Mouse (Mus musculus): Measurements from ENCODE around the gene Rrn3. TPM values are rescaled to one million over a fixed set of nuclear protein-coding genes. Genes with fewer than 3 reads are reported as not detected.
"Not testable (repeated sequence)": the region's sequence is repeated elsewhere in the genome, so short reads cannot be mapped to it uniquely, and the experiment has no call there.

Rrn3 gene
- polyA plus RNA-seq, 1 experiment from 2014 or later: 55.2 TPM

DNA sequence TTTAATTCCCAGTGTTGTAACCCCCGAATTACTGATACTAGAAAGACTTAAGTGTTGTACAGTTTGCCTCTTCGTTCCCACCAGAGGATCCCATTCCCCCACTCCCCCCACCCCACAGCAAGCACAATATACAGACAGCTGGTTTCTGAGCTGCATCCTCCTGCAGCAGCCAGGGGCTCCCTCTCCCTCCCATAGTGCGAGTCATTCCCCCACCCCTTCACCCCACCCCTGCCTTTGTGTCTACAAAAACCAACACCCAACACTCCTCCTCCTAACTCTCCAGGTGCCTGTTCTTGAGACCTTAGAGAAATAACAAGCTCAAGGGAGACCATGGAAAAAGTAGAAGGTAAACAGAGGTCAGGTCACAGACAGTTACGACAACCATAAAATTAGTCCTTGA is 8.9 kb upstream of the Rrn3 start:
- H3K4me2 ChIP-seq (ENCODE audit: low read depth, low read length); H3K27ac ChIP-seq (ENCODE audit: low read length); H3K9me3 ChIP-seq (replicated peaks; ENCODE audit: control insufficient read depth, low read length); H3K4me3 ChIP-seq (replicated peaks; ENCODE audit: low read length); H3K36me3 ChIP-seq (ENCODE audit: control insufficient read depth, insufficient read depth, low read length); H3K9ac ChIP-seq (ENCODE audit: low read length); H3K4me1 ChIP-seq (ENCODE audit: control insufficient read depth, insufficient read depth, low read length); H3K27me3 ChIP-seq (ENCODE audit: control insufficient read depth, insufficient read depth, low read length); ATAC-seq (ENCODE audit: insufficient read depth, low FRiP score): not testable (repeated sequence)
- 52% methylated on average over 4 of the region's 4 CpGs for WGBS

DNA sequence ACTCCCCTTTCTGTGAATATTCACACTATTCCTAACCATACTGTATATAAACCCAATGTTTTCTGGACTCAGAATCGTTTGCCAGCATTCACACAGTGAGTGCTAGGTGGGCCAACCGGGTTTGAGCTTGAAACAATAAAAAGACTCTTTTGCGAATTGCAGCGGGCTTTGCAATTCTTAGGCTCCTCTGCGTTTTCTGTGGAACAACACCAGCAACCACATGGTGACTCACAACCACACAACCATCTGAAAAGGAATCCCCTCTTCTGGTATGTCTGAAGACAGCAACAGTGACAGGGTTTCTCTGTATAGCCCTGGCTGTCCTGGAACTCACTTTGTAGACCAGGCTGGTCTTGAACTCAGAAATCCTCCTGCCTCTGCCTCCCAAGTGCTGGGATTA is 8.5 kb upstream of the Rrn3 start:
- not testable (repeated sequence) for ATAC-seq (ENCODE audit: insufficient read depth, low FRiP score); H3K9ac ChIP-seq (ENCODE audit: low read length); H3K9me3 ChIP-seq (replicated peaks; ENCODE audit: control insufficient read depth, low read length); H3K36me3 ChIP-seq (ENCODE audit: control insufficient read depth, insufficient read depth, low read length); H3K4me2 ChIP-seq (ENCODE audit: low read depth, low read length); H3K27ac ChIP-seq (ENCODE audit: low read length); H3K27me3 ChIP-seq (ENCODE audit: control insufficient read depth, insufficient read depth, low read length); H3K4me1 ChIP-seq (ENCODE audit: control insufficient read depth, insufficient read depth, low read length); H3K4me3 ChIP-seq (replicated peaks; ENCODE audit: low read length)
- WGBS: 85% methylated on average over 5 of the region's 5 CpGs

- not testable (repeated sequence) for H3K36me3 ChIP-seq (ENCODE audit: control insufficient read depth, insufficient read depth, low read length); H3K4me3 ChIP-seq (replicated peaks; ENCODE audit: low read length); ATAC-seq (ENCODE audit: insufficient read depth, low FRiP score); H3K4me2 ChIP-seq (ENCODE audit: low read depth, low read length); H3K9ac ChIP-seq (ENCODE audit: low read length); H3K9me3 ChIP-seq (replicated peaks; ENCODE audit: control insufficient read depth, low read length); H3K27ac ChIP-seq (ENCODE audit: low read length); H3K27me3 ChIP-seq (ENCODE audit: control insufficient read depth, insufficient read depth, low read length); H3K4me1 ChIP-seq (ENCODE audit: control insufficient read depth, insufficient read depth, low read length)
- 62% methylated on average over 2 of the region's 2 CpGs for WGBS
Measured at GRCm38 (mm10) chr16:13774011-13774410, 6.5 kb upstream of the Rrn3 start.

DNA sequence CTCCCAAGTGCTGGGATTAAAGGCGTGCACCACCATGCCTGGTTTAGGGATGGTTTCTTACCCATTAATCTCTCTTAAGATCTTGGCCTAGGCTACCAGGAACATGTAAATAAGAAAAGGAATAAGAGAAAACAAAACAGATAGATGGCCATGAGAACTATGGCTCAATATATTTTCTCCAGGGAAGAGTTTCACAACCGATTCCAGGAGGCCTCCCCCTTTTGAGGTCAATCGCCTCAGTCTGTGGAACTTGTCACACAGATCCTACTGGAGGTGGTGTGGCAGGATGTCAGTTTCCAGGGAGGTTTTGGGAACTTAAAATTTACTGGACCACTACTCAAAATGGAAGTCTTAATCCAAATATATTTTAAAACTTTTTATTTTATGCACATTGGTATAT is 5.9 kb upstream of the Rrn3 start:
- ATAC-seq (ENCODE audit: insufficient read depth, low FRiP score); H3K27ac ChIP-seq (ENCODE audit: low read length); H3K4me3 ChIP-seq (replicated peaks; ENCODE audit: low read length); H3K4me2 ChIP-seq (ENCODE audit: low read depth, low read length); H3K36me3 ChIP-seq (ENCODE audit: control insufficient read depth, insufficient read depth, low read length); H3K4me1 ChIP-seq (ENCODE audit: control insufficient read depth, insufficient read depth, low read length); H3K27me3 ChIP-seq (ENCODE audit: control insufficient read depth, insufficient read depth, low read length); H3K9me3 ChIP-seq (replicated peaks; ENCODE audit: control insufficient read depth, low read length); H3K9ac ChIP-seq (ENCODE audit: low read length): not testable (repeated sequence)
- WGBS: 84% methylated on average over 3 of the region's 3 CpGs

DNA sequence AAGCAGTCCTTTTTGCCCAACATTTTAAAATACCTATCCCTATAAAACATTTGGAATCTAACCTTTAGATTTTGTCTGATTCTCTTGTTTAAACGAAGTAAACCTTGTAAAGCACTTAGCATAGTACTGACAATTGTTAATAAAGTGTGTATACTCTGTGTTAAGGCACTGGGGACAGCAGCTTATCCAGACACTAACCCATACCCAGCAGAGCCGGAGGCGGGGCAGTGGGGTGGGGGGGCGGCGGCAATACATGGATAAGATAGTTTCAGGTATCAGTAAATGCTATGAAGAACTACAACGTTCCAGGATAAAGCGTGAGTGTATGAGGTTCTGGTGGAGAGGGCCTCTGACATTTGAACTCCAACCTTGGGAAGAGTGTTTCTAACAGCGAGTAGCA is 708 bp downstream of the Rrn3 start:
- no peaks in the 10 kb centered on the region for H3K9me3 ChIP-seq (replicated peaks; ENCODE audit: control insufficient read depth, low read length)

DNA sequence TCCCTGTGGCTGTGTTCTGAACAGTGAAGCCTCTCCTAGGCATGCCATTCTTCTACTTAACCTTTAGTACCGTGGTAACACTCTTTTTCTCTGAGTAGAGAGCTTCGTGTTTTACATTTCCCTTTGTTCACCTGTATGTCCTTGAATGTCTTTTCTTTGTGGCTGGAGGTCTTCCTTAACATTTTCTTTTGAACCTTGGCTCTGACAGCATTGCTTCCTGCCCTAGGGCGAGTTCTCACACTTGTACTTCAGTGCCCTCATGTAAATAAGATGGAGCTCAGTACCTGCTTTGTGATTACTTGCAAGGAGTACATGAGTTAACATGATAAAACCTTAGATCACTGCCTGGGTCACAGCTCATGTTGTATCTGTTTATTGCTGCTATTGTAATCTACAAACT is 5.4 kb downstream of the Rrn3 start:
- 87% methylated on average over 3 of the region's 3 CpGs for WGBS
- H3K4me1 ChIP-seq (ENCODE audit: control insufficient read depth, insufficient read depth, low read length): peaks cover 9% of the 10 kb centered on the region
- no peaks in the 10 kb centered on the region for H3K9me3 ChIP-seq (replicated peaks; ENCODE audit: control insufficient read depth, low read length)
- H3K36me3 ChIP-seq (ENCODE audit: control insufficient read depth, insufficient read depth, low read length): peaks cover 23% of the 10 kb centered on the region
- H3K27me3 ChIP-seq (ENCODE audit: control insufficient read depth, insufficient read depth, low read length): no peaks in the 10 kb centered on the region
- H3K9ac ChIP-seq (ENCODE audit: low read length): no peak overlapping the region
- H3K4me3 ChIP-seq (replicated peaks; ENCODE audit: low read length): no peak overlapping the region
- no peak overlapping the region for H3K4me2 ChIP-seq (ENCODE audit: low read depth, low read length)
- no peak overlapping the region for H3K27ac ChIP-seq (ENCODE audit: low read length)
- ATAC-seq (ENCODE audit: insufficient read depth, low FRiP score): no peak

More for the DNA sequence above, 708 bp downstream of the Rrn3 start:
- H3K4me3 ChIP-seq (replicated peaks; ENCODE audit: low read length): peak overlapping the region; percentile 71
- 21% methylated on average over 8 of the region's 8 CpGs for WGBS
- peaks cover 14% of the 10 kb centered on the region for H3K36me3 ChIP-seq (ENCODE audit: control insufficient read depth, insufficient read depth, low read length)
- H3K27me3 ChIP-seq (ENCODE audit: control insufficient read depth, insufficient read depth, low read length): no peaks in the 10 kb centered on the region
- ATAC-seq (ENCODE audit: insufficient read depth, low FRiP score): peak; percentile 22; the same call in 1 of the 2 replicates
- H3K27ac ChIP-seq (ENCODE audit: low read length): no peak overlapping the region; the same call in 1 of the 2 replicates
- peak overlapping the region; percentile 77 for H3K4me2 ChIP-seq (ENCODE audit: low read depth, low read length)
- peak overlapping the region; percentile 92 for H3K9ac ChIP-seq (ENCODE audit: low read length)
- peaks cover 9% of the 10 kb centered on the region for H3K4me1 ChIP-seq (ENCODE audit: control insufficient read depth, insufficient read depth, low read length)

DNA sequence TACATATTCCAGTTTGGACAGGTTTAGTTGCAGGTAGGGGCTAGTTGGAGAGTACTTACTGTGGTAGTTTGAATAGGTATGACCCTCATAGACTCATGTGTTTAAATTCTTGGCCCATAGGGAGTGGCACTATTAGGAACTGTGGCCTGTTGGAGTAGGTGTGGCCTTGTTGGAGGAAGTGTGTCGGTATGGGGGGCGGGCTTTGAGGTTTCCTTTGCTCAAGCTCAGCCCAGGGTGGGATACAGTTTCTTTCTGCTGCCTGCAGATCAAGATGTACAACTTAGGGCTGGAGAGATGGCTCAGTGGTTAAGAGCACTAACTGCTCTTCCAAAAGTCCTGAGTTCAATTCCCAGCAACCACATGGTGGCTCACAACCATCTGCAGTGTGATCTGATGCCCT is 12.9 kb downstream of the Rrn3 start:
- peaks cover 28% of the 10 kb centered on the region for H3K36me3 ChIP-seq (ENCODE audit: control insufficient read depth, insufficient read depth, low read length)
- not testable (repeated sequence) for H3K9me3 ChIP-seq (replicated peaks; ENCODE audit: control insufficient read depth, low read length); H3K4me3 ChIP-seq (replicated peaks; ENCODE audit: low read length); H3K27ac ChIP-seq (ENCODE audit: low read length); H3K9ac ChIP-seq (ENCODE audit: low read length); H3K4me2 ChIP-seq (ENCODE audit: low read depth, low read length); H3K4me1 ChIP-seq (ENCODE audit: control insufficient read depth, insufficient read depth, low read length); H3K27me3 ChIP-seq (ENCODE audit: control insufficient read depth, insufficient read depth, low read length); ATAC-seq (ENCODE audit: insufficient read depth, low FRiP score)
- WGBS: 75% methylated on average over 2 of the region's 2 CpGs

DNA sequence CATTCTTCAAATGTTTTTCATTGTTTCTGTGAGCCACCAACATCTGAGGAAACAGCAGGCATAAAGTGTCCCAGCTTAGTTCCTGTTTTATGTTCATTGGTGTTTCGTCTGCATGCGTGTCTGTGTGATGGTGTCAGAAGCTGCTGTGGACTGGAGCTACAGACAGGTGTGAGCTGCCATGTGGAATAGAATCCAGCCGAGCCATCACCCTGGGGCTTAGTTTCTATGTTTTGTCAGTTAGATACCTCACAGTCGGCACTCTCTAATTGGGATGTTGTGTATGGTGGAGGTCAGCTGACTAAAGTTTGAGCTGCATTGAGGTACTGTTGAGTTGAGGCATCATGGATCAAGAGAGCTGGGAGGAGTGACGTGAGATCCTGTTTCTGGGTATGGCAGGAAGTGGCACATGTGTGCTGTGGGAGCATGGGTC is 16.3 kb downstream of the Rrn3 start:
- Histone ChIP-seq H3K4me2 (ENCODE audit: low read depth, low read length) (no peak overlapping the region), H3K27me3 (ENCODE audit: control insufficient read depth, insufficient read depth, low read length) (no peaks in the 10 kb centered on the region), H3K4me1 (ENCODE audit: control insufficient read depth, insufficient read depth, low read length) (no peaks in the 10 kb centered on the region), H3K9ac (ENCODE audit: low read length) (no peak overlapping the region), H3K9me3 (replicated peaks; ENCODE audit: control insufficient read depth, low read length) (no peaks in the 10 kb centered on the region), H3K36me3 (ENCODE audit: control insufficient read depth, insufficient read depth, low read length) (peaks cover 33% of the 10 kb centered on the region; the same call in 1 of the 2 replicates), H3K4me3 (replicated peaks; ENCODE audit: low read length) (no peak overlapping the region), H3K27ac (ENCODE audit: low read length) (no peak overlapping the region)
- 88% methylated on average over 5 of the region's 5 CpGs for WGBS
- ATAC-seq (ENCODE audit: insufficient read depth, low FRiP score): no peak

- Histone ChIP-seq H3K9ac (ENCODE audit: low read length) (no peak overlapping the region), H3K4me2 (ENCODE audit: low read depth, low read length) (no peak overlapping the region), H3K36me3 (ENCODE audit: control insufficient read depth, insufficient read depth, low read length) (peaks cover 32% of the 10 kb centered on the region), H3K27me3 (ENCODE audit: control insufficient read depth, insufficient read depth, low read length) (no peaks in the 10 kb centered on the region), H3K9me3 (replicated peaks; ENCODE audit: control insufficient read depth, low read length) (no peaks in the 10 kb centered on the region), H3K4me3 (replicated peaks; ENCODE audit: low read length) (no peak overlapping the region), H3K27ac (ENCODE audit: low read length) (no peak overlapping the region), H3K4me1 (ENCODE audit: control insufficient read depth, insufficient read depth, low read length) (no peaks in the 10 kb centered on the region)
- 91% methylated on average over 4 of the region's 4 CpGs for WGBS
- ATAC-seq (ENCODE audit: insufficient read depth, low FRiP score): no peak
Measured at GRCm38 (mm10) chr16:13801231-13801630, 20.7 kb downstream of the Rrn3 start.

DNA sequence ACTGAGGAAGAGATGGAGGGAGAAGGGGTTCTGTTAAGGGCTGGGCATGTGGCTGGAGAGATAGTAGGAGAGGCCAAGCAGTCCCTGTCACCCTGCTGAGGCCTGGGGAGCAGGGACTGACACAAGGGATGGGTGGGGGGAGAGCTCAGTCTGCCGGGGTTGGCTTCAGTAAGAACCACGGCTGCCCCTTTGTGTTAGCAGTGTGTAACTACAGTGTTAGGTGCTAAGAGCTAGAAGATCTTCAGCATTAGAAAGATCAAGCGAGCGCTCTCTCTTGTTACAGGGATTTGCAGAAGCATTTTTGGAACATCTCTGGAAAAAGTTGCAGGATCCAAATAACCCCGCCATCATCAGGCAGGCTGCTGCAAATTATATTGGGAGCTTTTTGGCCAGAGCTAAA is 24.2 kb downstream of the Rrn3 start:
- Histone ChIP-seq H3K9me3 (replicated peaks; ENCODE audit: control insufficient read depth, low read length) (no peaks in the 10 kb centered on the region), H3K27ac (ENCODE audit: low read length) (no peak overlapping the region), H3K36me3 (ENCODE audit: control insufficient read depth, insufficient read depth, low read length) (peaks cover 28% of the 10 kb centered on the region), H3K4me1 (ENCODE audit: control insufficient read depth, insufficient read depth, low read length) (no peaks in the 10 kb centered on the region), H3K9ac (ENCODE audit: low read length) (no peak overlapping the region), H3K4me3 (replicated peaks; ENCODE audit: low read length) (no peak overlapping the region), H3K27me3 (ENCODE audit: control insufficient read depth, insufficient read depth, low read length) (no peaks in the 10 kb centered on the region), H3K4me2 (ENCODE audit: low read depth, low read length) (no peak overlapping the region)
- 86% methylated on average over 5 of the region's 5 CpGs for WGBS
- no peak for ATAC-seq (ENCODE audit: insufficient read depth, low FRiP score)

All from stomach, embryonic 16.5 days (tissue).